Mouse (Mus musculus): ENCODE measurements around the gene Gm12695. TPM values are rescaled to one million over a fixed set of nuclear protein-coding genes. Genes with fewer than 3 reads are reported as not detected.

Gm12695 gene
- polyA plus RNA-seq, 1 experiment = not detected

DNA sequence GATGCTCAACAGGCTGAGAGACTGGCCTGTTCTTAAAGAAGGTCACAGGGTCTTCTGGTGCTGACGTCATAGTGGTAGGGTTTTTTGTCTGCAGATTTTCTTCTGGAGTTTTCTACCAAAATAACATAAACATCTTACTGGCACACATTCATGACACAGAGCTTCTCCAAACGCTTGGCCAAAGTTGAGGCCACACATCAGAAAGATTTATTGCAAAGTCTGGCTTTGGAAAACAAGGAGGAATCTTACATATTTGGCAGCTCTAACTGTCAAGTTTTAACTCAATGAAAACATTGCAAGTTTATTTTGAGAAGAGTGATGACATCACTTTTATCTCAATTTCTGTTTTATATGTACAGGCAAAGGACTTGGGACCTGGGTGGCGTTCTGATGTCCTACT lies 56.8 kb downstream of the Gm12695 start:
- Histone ChIP-seq H3K4me3 (ENCODE audit: extremely low read depth, insufficient read depth, insufficient read length) (no peak overlapping the region), H3K36me3 (ENCODE audit: control insufficient read depth, insufficient read depth, low read length) (no peaks in the 10 kb centered on the region), H3K4me1 (ENCODE audit: control insufficient read depth, insufficient read depth, insufficient read length) (no peaks in the 10 kb centered on the region), H3K27ac (ENCODE audit: insufficient read depth, low read length) (no peak overlapping the region), H3K27me3 (ENCODE audit: control insufficient read depth, insufficient read depth, low read length) (no peaks in the 10 kb centered on the region)
- no peak for DNase-seq (ENCODE audit: low read depth in 1 of 2, low spot score in 2 of 2)
- no peak for TF ChIP-seq CTCF (IDR thresholded peaks at IDR 0.05; ENCODE audit: extremely low read depth, insufficient read depth, insufficient read length, insufficient replicate concordance)
- TF ChIP-seq POLR2A (IDR thresholded peaks at IDR 0.05; ENCODE audit: low read depth, low read length) = no peak
- WGBS = 69% methylated on average over 3 of the region's 3 CpGs

DNA sequence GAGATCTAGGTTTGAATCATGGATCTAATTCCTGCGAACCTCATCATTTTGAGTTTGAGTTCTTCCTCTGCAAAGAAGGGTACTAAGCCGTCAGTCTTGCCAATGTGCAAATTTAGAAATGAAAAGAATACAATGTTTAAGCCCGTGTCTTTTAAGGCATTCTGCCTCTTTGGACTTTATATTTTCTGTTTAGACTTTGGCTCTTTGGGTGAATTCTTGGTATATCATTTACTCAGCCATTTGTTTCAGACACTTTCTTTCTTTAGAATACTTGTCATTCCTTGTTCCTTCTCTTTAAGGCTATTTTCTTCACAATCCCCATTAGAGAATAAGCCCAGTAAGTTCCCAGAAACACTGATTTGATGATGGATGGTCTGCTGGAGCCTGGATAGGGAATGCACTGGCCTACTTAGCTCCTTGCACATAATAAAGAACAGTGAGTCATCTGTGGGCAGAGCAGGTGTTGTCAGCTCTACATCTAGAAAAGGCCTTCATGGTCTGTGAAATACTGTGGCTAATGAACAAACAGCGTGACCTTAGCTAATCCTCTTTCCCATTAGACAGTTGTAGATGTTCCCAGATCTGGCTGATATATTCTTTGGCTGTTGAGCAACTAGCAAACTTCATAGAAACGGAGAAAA lies 59.5 kb downstream of the Gm12695 start:
- WGBS = 85% methylated on average over 5 of the region's 5 CpGs
- no peak for DNase-seq (ENCODE audit: low read depth in 1 of 2, low spot score in 2 of 2)
- H3K27ac ChIP-seq (ENCODE audit: insufficient read depth, low read length) = no peak overlapping the region
- no peak for TF ChIP-seq POLR2A (IDR thresholded peaks at IDR 0.05; ENCODE audit: low read depth, low read length)
- no peak for TF ChIP-seq CTCF (IDR thresholded peaks at IDR 0.05; ENCODE audit: extremely low read depth, insufficient read depth, insufficient read length, insufficient replicate concordance)
- H3K27me3 ChIP-seq (ENCODE audit: control insufficient read depth, insufficient read depth, low read length) = no peaks in the 10 kb centered on the region
- no peaks in the 10 kb centered on the region for H3K4me1 ChIP-seq (ENCODE audit: control insufficient read depth, insufficient read depth, insufficient read length)
- no peak overlapping the region for H3K4me3 ChIP-seq (ENCODE audit: extremely low read depth, insufficient read depth, insufficient read length)
- H3K36me3 ChIP-seq (ENCODE audit: control insufficient read depth, insufficient read depth, low read length) = no peaks in the 10 kb centered on the region

DNA sequence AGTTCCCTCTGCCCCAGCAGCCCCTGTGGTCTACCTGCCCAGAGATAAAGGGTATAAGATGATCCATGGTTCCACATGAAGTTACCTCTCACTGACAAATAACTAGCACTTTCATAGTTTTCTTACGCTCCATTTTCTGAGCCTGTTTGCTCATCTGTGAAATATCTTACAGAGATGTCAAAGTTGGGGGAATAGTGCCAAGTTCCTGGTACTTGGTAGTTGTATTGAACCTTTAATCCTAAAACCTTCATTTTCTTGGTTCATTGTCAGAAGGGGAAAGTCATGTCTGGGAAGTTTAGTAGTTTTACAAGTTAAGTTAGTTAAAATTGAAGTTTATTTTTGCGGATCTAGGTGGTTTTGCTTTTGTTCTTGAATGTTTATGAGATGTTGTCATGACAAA lies 62.7 kb downstream of the Gm12695 start:
- Histone ChIP-seq H3K36me3 (ENCODE audit: control insufficient read depth, insufficient read depth, low read length) (no peaks in the 10 kb centered on the region), H3K27ac (ENCODE audit: insufficient read depth, low read length) (no peak overlapping the region), H3K4me3 (ENCODE audit: extremely low read depth, insufficient read depth, insufficient read length) (no peak overlapping the region), H3K4me1 (ENCODE audit: control insufficient read depth, insufficient read depth, insufficient read length) (no peaks in the 10 kb centered on the region), H3K27me3 (ENCODE audit: control insufficient read depth, insufficient read depth, low read length) (no peaks in the 10 kb centered on the region)
- no peak for DNase-seq (ENCODE audit: low read depth in 1 of 2, low spot score in 2 of 2)
- 79% methylated on average over 2 of the region's 2 CpGs for WGBS
- TF ChIP-seq POLR2A (IDR thresholded peaks at IDR 0.05; ENCODE audit: low read depth, low read length) = no peak
- TF ChIP-seq CTCF (IDR thresholded peaks at IDR 0.05; ENCODE audit: extremely low read depth, insufficient read depth, insufficient read length, insufficient replicate concordance) = no peak

DNA sequence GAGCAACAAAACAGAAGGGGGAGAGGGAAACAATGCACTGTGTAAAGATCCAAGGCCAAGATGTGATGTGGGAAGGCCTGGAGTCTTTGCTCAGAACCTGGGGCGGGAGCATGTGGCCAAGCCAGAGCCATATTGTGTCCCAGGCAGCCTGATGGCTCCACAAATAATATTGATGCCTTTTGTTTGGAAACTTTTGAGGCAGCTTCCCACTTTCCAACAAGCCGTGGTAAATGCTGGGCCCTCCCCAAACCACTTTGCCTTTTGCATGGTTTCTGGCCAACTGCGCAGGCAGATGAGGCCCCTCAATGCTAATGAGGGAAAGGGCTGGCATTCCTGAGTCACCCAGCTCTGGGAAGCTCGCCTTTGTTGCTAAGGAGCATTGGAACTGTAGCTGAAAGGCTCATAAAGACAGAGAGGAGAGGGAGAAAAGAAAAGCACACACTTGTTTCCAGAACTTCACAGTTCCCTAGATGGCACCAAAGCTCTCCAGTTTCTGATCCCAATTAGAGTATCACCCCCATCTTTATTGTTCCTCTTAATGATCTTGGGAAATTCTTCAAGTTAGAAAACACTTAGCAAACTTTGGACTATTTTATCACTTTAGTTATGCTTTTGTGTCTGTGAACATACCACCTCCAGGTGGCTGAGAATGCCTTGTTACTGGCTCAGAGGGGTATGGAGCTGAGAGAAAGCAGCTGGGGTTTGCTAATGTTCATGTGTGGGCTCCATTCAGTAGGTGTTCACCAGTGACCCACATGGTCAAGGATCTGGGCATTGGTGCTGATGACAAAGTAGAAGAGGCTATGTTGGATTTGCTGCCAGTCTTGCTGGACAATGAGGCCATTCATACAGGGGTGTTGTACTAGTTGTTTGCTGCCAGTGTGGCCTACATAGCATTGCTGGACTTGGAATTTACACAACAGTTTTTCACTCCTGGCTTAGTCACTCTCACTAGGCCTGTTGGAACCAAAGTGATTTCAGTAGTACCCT lies 65.7 kb downstream of the Gm12695 start:
- no peaks in the 10 kb centered on the region for H3K27me3 ChIP-seq (ENCODE audit: control insufficient read depth, insufficient read depth, low read length)
- no peak overlapping the region for H3K27ac ChIP-seq (ENCODE audit: insufficient read depth, low read length)
- H3K4me3 ChIP-seq (ENCODE audit: extremely low read depth, insufficient read depth, insufficient read length) = no peak overlapping the region
- TF ChIP-seq POLR2A (IDR thresholded peaks at IDR 0.05; ENCODE audit: low read depth, low read length) = no peak
- no peak for TF ChIP-seq CTCF (IDR thresholded peaks at IDR 0.05; ENCODE audit: extremely low read depth, insufficient read depth, insufficient read length, insufficient replicate concordance)
- DNase-seq (ENCODE audit: low read depth in 1 of 2, low spot score in 2 of 2) = no peak
- 71% methylated on average over 4 of the region's 4 CpGs for WGBS
- H3K4me1 ChIP-seq (ENCODE audit: control insufficient read depth, insufficient read depth, insufficient read length) = no peaks in the 10 kb centered on the region
- no peaks in the 10 kb centered on the region for H3K36me3 ChIP-seq (ENCODE audit: control insufficient read depth, insufficient read depth, low read length)

DNA sequence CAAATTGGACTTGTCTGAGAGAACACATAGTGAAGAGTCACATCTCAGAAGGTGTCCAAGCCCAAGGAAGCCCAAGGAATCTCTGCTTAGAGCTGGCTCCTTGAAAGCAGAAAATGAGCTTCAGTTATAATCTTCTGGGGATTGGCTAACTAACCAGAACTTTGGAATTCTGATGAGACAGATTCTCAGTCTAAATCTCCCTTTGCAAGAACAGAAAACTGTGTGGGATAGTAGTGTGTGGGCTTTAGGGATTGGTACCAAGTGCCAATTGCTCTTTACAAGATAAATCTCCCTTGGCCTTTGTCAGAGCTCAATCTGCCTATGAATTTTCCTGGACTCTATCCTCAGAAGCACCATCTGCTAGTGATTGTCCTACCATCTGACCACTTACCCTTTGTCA lies 66.5 kb downstream of the Gm12695 start:
- no peak for TF ChIP-seq CTCF (IDR thresholded peaks at IDR 0.05; ENCODE audit: extremely low read depth, insufficient read depth, insufficient read length, insufficient replicate concordance)
- no peak for TF ChIP-seq POLR2A (IDR thresholded peaks at IDR 0.05; ENCODE audit: low read depth, low read length)
- no peaks in the 10 kb centered on the region for H3K27me3 ChIP-seq (ENCODE audit: control insufficient read depth, insufficient read depth, low read length)
- H3K27ac ChIP-seq (ENCODE audit: insufficient read depth, low read length) = no peak overlapping the region
- no peak overlapping the region for H3K4me3 ChIP-seq (ENCODE audit: extremely low read depth, insufficient read depth, insufficient read length)
- no peaks in the 10 kb centered on the region for H3K36me3 ChIP-seq (ENCODE audit: control insufficient read depth, insufficient read depth, low read length)
- no peak for DNase-seq (ENCODE audit: low read depth in 1 of 2, low spot score in 2 of 2)
- no peaks in the 10 kb centered on the region for H3K4me1 ChIP-seq (ENCODE audit: control insufficient read depth, insufficient read depth, insufficient read length)

DNA sequence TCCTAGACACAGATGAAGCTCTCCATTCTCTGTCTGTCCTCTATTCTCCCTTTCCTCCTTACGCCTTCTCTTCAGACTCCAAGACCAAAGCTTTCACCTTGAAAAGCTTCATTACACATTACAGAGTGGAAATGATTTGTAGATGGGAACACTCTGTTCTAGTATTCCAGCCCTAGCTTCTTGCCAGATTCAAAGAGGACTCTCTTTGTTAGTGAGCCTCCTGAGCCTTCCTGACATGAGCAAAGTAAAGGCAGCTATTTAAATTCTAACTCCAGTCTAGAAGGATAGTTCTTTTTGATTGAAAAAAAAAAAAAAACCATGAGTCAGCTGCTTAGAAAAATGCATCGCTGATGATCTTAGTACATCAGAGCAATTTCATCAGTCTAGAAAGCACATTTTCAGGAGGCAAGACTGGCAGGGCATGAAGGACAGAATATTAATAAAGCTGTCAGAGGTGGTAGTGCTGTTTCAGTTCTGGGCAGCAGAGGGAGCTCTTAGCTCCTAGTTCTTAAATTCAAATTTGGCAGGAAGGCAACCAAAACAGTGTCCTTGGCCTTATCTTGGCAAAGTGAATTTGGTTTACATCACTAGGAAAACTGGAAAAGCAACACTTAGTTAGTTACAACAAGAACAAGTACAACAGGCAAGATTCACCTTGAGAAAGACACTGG lies 79.6 kb downstream of the Gm12695 start:
- H3K36me3 ChIP-seq (ENCODE audit: control insufficient read depth, insufficient read depth, low read length) = no peaks in the 10 kb centered on the region
- H3K4me1 ChIP-seq (ENCODE audit: control insufficient read depth, insufficient read depth, insufficient read length) = no peaks in the 10 kb centered on the region
- DNase-seq (ENCODE audit: low read depth in 1 of 2, low spot score in 2 of 2) = no peak
- H3K4me3 ChIP-seq (ENCODE audit: extremely low read depth, insufficient read depth, insufficient read length) = no peak overlapping the region
- TF ChIP-seq CTCF (IDR thresholded peaks at IDR 0.05; ENCODE audit: extremely low read depth, insufficient read depth, insufficient read length, insufficient replicate concordance) (no peak), POLR2A (IDR thresholded peaks at IDR 0.05; ENCODE audit: low read depth, low read length) (no peak)
- WGBS = 61% methylated on average over 2 of the region's 2 CpGs
- H3K27ac ChIP-seq (ENCODE audit: insufficient read depth, low read length) = no peak overlapping the region
- no peaks in the 10 kb centered on the region for H3K27me3 ChIP-seq (ENCODE audit: control insufficient read depth, insufficient read depth, low read length)

Data from spleen, adult 2 months (tissue).